Mouse (Mus musculus): Measurements from ENCODE around the gene Myh4.

DNA sequence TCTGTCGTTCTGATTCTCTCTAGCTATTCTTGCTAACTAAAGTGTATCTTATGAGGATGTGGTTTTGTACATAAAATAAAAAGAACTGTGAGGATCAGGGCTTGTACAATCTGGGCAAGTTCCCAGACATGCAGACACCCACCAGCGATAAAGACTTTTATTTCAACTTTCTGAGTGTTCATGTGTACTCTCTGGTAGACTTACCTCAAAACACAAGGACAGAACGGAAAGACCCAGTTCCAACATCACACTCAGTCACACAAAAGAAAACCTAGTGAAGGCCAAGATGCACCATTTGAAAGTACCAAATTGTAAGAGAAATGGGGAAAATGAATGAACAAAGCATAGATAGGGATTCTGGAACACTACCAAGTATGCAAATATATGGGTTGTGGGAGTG lies 9.1 kb upstream of the Myh4 start:
- no peak for TF ChIP-seq CTCF (IDR thresholded peaks at IDR 0.05; ENCODE audit: borderline replicate concordance, insufficient read depth, low read depth, low read length)
- no peak for TF ChIP-seq POLR2A (IDR thresholded peaks at IDR 0.05; ENCODE audit: borderline replicate concordance, insufficient read depth, low read length)
